Mouse (Mus musculus) small intestine, adult 2 months (tissue): ENCODE data around the gene Hist1h4a.

Source experiments
- CTCF ChIP-seq: fragments of 200-500 bp; IDR thresholded peaks from 2 replicates; pipeline ENCODE4 v1.5.1; 2012; ENCODE audit warnings: low read depth, mild to moderate bottlenecking, control low read depth, inconsistent platforms, low read length, moderate library complexity, mixed read lengths; ENCODE audit not compliant: insufficient replicate concordance, insufficient read length; ENCODE audit errors: extremely low read depth
- POLR2A ChIP-seq: fragments of 200-500 bp; IDR thresholded peaks from 2 replicates; pipeline ENCODE4 v1.6.1; 2012; ENCODE audit warnings: low read depth, mild to moderate bottlenecking, control low read depth, inconsistent platforms, low read length, moderate library complexity

DNA sequence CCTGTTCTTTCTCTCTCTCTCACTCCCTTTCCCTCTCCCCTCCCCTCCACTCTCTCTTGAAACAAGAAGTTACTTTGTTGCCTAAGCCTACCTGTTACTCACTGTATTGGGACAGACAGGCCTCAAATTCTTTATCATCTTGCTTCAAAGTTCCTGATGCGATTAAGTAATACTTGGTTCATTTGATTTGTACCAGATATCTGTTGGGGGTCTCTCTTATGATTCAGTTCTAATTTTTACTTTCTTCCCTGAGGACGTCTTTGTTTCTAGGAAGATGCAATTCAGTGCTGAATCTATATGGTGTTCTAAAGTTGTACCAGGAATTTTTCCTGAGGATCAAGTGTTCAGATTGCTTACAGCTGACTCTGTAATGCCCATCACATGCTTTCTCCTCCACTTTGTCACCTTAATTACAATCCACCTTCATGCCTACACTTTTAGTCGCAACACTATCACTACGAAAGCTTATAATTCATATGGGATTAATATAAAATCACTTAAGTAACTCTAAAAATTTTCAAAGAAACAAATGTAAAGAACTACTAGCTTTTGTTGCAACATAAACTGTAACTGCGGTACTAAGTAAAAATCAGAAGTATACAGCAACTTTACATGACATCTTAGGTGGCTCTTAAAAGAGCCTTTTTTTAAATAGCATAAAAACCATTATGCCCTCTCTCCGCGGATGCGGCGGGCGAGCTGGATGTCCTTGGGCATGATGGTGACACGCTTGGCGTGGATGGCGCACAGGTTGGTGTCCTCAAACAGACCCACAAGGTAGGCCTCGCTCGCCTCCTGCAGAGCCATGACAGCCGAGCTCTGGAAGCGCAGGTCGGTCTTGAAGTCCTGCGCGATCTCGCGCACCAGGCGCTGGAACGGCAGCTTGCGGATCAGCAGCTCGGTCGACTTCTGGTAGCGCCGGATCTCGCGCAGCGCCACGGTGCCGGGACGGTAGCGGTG is 16.3 kb downstream of the Hist1h4a start:
- no peak for TF ChIP-seq POLR2A
- no peak for TF ChIP-seq CTCF
